Mouse (Mus musculus): ENCODE measurements at regions not wholly inside any gene's neighbourhood (a gene's known extent, or its start where the extent isn't known, plus 50 kb on each side); places are given as distances from the start of the nearest gene placed in this dataset.

- TF ChIP-seq CTCF (IDR thresholded peaks at IDR 0.05; ENCODE audit: borderline replicate concordance, control insufficient read depth, extremely low read depth, insufficient read depth, low read length, poor library complexity), result no peak
- no peak for TF ChIP-seq POLR2A (IDR thresholded peaks at IDR 0.05; ENCODE audit: control insufficient read depth, extremely low read depth, insufficient read depth, low read length, poor library complexity)
Observed at GRCm38 (mm10) chr2:166321992-166322667, 166.7 kb upstream of the Sulf2 start.

Data from thymus, adult 2 months (tissue).